Mouse (Mus musculus) G1E (cell line): ENCODE results near the gene Dpf3. TPM values are rescaled to one million over a fixed set of nuclear protein-coding genes. Genes with fewer than 3 reads are reported as not detected.

Source experiments
- ATAC-seq: 2 replicates; pipeline ENCODE4 v1.8.0; 2016; ENCODE audit warnings: mild to moderate bottlenecking; ENCODE audit not compliant: insufficient number of reproducible peaks, poor library complexity, low FRiP score, severe bottlenecking; ENCODE audit errors: extremely low read depth
- DNase-seq: peaks from one replicate; pipeline ENCODE4 v3.0.0; 2012; ENCODE audit warnings: low spot score
- H3K27me3 ChIP-seq: 2 replicates; pipeline ENCODE4 v1.6.1; 2012; ENCODE audit warnings: mild to moderate bottlenecking, low read length, inconsistent platforms; ENCODE audit not compliant: insufficient read depth
- H3K36me3 ChIP-seq: replicated peaks from 2 replicates; pipeline ENCODE3; 2012; ENCODE audit warnings: mild to moderate bottlenecking, inconsistent platforms
- H3K4me1 ChIP-seq: 2 replicates; pipeline ENCODE4 v1.6.1; 2012; ENCODE audit warnings: low read depth, low read length, inconsistent platforms, mixed read lengths; ENCODE audit not compliant: insufficient read depth
- H3K4me3 ChIP-seq: 2 replicates; pipeline ENCODE4 v1.5.1; 2012; ENCODE audit warnings: low read depth, mild to moderate bottlenecking, inconsistent platforms, low read length, moderate library complexity, mixed read lengths
- H3K9me3 ChIP-seq: replicated peaks from 2 replicates; pipeline ENCODE4 v1.6.1; 2012; ENCODE audit warnings: inconsistent platforms
- CTCF ChIP-seq: IDR thresholded peaks from 2 replicates; pipeline ENCODE4 v1.5.1; 2012; ENCODE audit warnings: low read depth, low read length, inconsistent platforms, mixed read lengths
- GATA1 ChIP-seq: IDR thresholded peaks from 2 replicates; pipeline ENCODE4 v1.6.1; 2012; ENCODE audit warnings: borderline replicate concordance, low read length, inconsistent platforms, mixed read lengths
- GATA2 ChIP-seq: IDR thresholded peaks from 2 replicates; pipeline ENCODE4 v1.6.1; 2012; ENCODE audit warnings: low read depth, low read length, inconsistent platforms, borderline replicate concordance
- POLR2AphosphoS5 ChIP-seq: IDR thresholded peaks from 2 replicates; pipeline ENCODE4 v1.6.1; 2012; ENCODE audit warnings: low read depth, low read length, inconsistent platforms; ENCODE audit not compliant: insufficient replicate concordance
- TAL1 ChIP-seq: conservative IDR thresholded peaks from 2 replicates; pipeline ENCODE4 v1.6.1; 2012; ENCODE audit warnings: low read depth, low read length, inconsistent platforms, mixed read lengths
- polyA plus RNA-seq: library from polyadenylated mRNA; stranded (reverse); fragments of >175 nt; gene quantifications from 2 replicates; pipeline ENCODE4 v1.2.3, GENCODE M21; 2012
- total RNA-seq, 2 experiments: library from RNA; stranded (forward) in 1 of 2; stranded (reverse) in 1 of 2; fragments of 200-1000 nt in 1 of 2; fragments of >200 nt in 1 of 2; fragmentation: Nextera tagmentation in 1 of 2; gene quantifications; 2 replicates each; pipeline ENCODE4 v1.2.3; 2014 to 2017

Gene Dpf3
- total and polyA plus RNA-seq, 3 experiments = 8.1 to 19.7 (median 12.8) TPM

DNA sequence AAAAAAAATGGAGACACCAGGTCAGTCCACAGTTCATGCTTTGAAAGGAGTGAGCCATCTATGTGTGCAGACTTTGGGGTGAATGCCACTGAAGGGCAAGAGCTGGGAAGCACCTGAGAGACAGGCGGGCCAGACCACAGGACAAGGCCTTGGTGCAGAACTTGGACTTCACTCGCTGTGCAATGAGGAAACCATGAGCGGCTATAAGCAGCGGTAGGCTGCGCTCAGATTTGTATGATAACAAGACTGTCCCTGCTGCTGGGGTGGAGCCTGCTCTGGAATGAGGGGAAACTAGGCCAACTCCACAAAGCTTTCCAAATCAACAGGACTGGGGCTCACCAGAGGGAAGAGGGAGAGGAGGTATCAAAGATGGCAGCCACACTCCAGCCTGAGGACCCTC lies 57.3 kb downstream of the Dpf3 start:
- DNase-seq (no peak), ATAC-seq (no peak)
- TF ChIP-seq TAL1 (no peak), POLR2AphosphoS5 (no peak), GATA2 (no peak), GATA1 (no peak), CTCF (no peak)
- Histone ChIP-seq H3K4me3 (no peak overlapping the region), H3K27me3 (no peaks in the 10 kb centered on the region; the same call in 1 of the 2 replicates), H3K9me3 (no peaks in the 10 kb centered on the region), H3K36me3 (peaks cover 20% of the 10 kb centered on the region), H3K4me1 (peaks cover 78% of the 10 kb centered on the region)

DNA sequence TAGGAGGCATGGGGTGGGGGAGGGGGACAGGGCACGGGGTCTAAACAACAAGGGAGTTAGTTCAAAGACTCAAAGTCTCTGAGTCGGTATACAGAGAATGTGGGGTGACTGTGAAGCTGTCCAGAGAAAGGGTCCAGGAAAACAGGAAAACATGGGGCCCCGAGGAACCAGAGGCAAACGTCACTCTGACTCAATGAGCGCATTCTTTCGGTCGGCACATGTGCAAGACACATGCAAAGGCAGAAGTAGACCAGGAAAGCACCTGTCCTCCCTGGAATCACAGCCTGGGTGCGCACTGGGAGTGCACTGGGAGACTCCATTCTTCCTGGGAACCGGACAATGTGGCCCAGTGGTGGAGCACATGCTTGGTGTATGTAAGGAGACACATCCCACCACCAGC lies 59.5 kb downstream of the Dpf3 start:
- no peak for ATAC-seq

DNA sequence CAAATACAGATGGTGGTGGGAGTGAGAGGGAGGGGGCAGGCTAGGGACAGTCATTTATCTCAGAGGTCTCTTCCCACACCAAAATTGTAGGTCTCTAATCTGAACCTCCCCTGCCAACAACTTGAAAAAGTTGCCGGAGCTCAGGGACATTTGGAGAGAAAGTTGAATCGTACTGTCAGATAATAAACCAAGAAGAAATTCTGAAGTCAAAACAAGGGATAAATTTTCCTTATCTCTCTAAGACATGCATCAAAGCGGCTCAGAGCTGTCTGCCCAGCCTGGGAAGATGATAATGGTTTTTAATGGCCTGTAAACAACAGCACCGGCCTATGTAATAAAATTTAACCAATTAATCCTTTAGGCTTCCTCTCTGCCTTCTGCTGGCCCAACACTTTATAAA lies 59.9 kb downstream of the Dpf3 start:
- peaks cover 16% of the 10 kb centered on the region for H3K36me3 ChIP-seq
- no peaks in the 10 kb centered on the region; the same call in 1 of the 2 replicates for H3K27me3 ChIP-seq
- H3K4me1 ChIP-seq = peaks cover 79% of the 10 kb centered on the region
- H3K4me3 ChIP-seq = peak overlapping the region; percentile 64; the same call in 1 of the 2 replicates
- ATAC-seq = peak; percentile 84
- DNase-seq = peak; percentile 81
- no peaks in the 10 kb centered on the region for H3K9me3 ChIP-seq
- TF ChIP-seq POLR2AphosphoS5 (no peak), TAL1 (peak; percentile 88), GATA2 (no peak)

More for the DNA sequence above, 59.5 kb downstream of the Dpf3 start:
- DNase-seq = no peak
- peak overlapping the region; percentile 64; the same call in 1 of the 2 replicates for H3K4me3 ChIP-seq
- no peaks in the 10 kb centered on the region for H3K9me3 ChIP-seq
- peaks cover 82% of the 10 kb centered on the region for H3K4me1 ChIP-seq
- no peak for TF ChIP-seq GATA2
- TF ChIP-seq CTCF = no peak
- TF ChIP-seq GATA1 = no peak
- H3K27me3 ChIP-seq = no peaks in the 10 kb centered on the region; the same call in 1 of the 2 replicates
- peaks cover 16% of the 10 kb centered on the region for H3K36me3 ChIP-seq

DNA sequence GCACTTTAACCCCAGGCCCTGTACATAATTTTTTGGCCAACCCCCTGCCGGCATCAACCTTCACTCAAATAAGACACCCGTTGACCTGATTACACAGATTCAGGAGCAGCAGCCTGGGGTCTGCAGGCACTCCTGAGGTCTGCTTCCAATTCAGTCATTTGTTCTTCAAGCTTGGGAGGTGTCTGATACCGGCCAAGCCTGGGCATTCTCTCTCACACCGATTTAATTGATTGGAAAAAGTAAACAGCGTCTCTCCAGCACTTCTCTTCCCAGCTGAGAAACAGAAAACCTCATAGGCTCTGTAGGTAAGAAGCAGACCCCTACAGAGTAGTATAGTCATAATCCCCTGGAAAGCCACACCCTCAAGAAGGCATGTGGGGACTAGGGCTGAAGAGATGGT lies 61.2 kb downstream of the Dpf3 start:
- H3K4me1 ChIP-seq = peaks cover 75% of the 10 kb centered on the region
- no peak for DNase-seq
- H3K9me3 ChIP-seq = peaks cover under 1% of the 10 kb centered on the region
- no peak for ATAC-seq
- no peaks in the 10 kb centered on the region; the same call in 1 of the 2 replicates for H3K27me3 ChIP-seq
- TF ChIP-seq GATA1 = no peak
- no peak for TF ChIP-seq CTCF
- no peak for TF ChIP-seq TAL1
- TF ChIP-seq GATA2 = no peak
- no peak for TF ChIP-seq POLR2AphosphoS5
- peaks cover 16% of the 10 kb centered on the region for H3K36me3 ChIP-seq
- H3K4me3 ChIP-seq = no peak overlapping the region

DNA sequence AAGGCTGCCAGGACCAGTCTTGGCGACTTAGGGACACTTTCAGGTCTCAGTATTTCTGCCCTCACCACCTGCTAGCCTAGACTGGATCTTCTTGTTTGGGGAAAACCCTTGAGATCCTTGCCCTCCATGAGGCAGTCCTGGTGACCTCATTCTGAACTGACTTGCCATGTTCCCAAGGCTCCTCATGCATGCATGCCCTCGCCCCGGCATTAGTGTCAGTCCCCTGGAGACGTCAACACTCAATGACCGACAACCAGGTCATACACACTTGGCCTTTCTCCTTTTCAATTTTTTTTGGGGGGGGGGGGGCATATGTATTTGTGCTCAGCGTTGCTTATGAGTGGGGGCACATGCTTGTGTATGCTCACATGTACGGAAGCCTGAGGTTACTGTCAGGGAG lies 61.8 kb downstream of the Dpf3 start:
- Histone ChIP-seq H3K4me1 (peaks cover 75% of the 10 kb centered on the region), H3K36me3 (peaks cover 19% of the 10 kb centered on the region), H3K4me3 (no peak overlapping the region), H3K27me3 (no peaks in the 10 kb centered on the region; the same call in 1 of the 2 replicates), H3K9me3 (peaks cover 4% of the 10 kb centered on the region)
- DNase-seq = no peak
- no peak for ATAC-seq
- TF ChIP-seq TAL1 (no peak), CTCF (no peak), GATA2 (no peak)

DNA sequence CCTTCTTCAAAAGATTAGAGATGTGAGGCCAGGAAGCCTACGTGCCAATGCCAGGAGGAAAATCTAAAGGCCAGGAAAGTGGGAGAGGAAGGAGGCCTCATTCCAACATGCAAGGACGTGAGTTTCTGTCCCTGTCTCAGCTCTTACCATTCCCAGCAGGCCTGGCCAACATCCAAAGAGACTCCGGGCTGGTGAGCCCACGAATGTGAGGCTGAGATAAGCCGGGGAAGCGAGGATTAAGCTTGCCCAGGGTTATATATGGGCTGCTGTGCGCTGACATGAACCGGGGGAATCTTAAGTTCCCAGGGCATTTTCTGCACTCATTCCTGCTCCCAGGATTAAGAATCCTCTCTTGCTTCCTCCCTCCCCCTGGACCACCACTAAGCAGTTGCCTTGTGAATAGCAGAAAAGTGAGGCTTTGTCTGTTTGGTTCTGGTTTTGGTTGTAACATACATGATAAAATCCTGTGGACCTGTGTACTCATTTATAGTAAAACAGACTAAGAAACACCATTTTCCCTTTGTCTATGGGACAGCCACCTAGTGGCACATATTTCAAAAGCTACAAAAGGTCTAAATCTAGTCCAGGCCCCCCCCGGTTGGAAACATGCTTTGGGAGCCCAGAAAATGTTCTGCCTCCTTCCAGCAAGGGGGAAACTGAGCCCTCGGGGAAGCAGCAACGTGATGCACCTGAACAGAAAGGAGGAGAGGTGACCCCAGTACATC lies 62.6 kb downstream of the Dpf3 start:
- Histone ChIP-seq H3K27me3 (no peaks in the 10 kb centered on the region; the same call in 1 of the 2 replicates), H3K4me3 (peak overlapping the region; percentile 25; the same call in 1 of the 2 replicates), H3K4me1 (peaks cover 76% of the 10 kb centered on the region), H3K9me3 (peaks cover 4% of the 10 kb centered on the region), H3K36me3 (peaks cover 21% of the 10 kb centered on the region)
- TF ChIP-seq TAL1 (0 out of 2 replicates have a peak, but pooled peaks have one; percentile 15), CTCF (no peak)
- DNase-seq (peak; percentile 42), ATAC-seq (no peak)
